Mouse (Mus musculus): Measurements from ENCODE around the gene Ulk4. TPM values are rescaled to one million over a fixed set of nuclear protein-coding genes. Genes with fewer than 3 reads are reported as not detected.
A peak's percentile ranks its signal among the peaks of the same experiment; 100 is the strongest.

Ulk4 gene
- total and polyA plus RNA-seq, 3 experiments = 26.6 to 31.1 TPM; not detected in 1

DNA sequence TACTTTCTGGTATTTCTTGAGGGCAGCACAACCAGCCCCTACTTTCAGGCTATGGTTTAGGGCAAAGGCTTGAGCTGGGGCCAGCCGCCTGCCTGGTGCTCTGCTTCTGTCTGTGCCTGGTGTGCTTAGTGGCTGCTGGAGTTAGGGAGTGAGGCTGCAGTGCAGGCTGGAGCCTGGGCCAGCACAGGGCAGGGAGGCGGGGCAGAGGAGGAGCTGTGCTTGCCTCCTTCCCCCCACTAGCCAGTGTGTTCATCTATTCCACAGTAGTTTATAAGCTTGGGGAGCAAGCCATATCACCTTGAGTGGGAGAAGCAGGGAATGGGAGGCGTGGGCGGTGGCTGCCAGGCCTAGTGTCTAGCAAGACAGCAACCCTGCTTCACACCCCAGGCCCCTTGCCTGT lies 313.9 kb downstream of the Ulk4 start:
- Histone ChIP-seq H3K27ac (ENCODE audit: control insufficient read depth, low read depth, low read length) (no peak overlapping the region), H3K4me3 (ENCODE audit: control insufficient read depth in 1 of 2, insufficient read depth in 1 of 2, low read depth in 2 of 2, low read length in 2 of 2) (no peak overlapping the region), H3K36me3 (ENCODE audit: control insufficient read depth in 1 of 2, insufficient read depth in 2 of 2, low read length in 2 of 2) (peaks cover 11 to 22% of the 10 kb centered on the region in 2 experiments), H3K4me1 (ENCODE audit: control insufficient read depth in 1 of 2, insufficient read depth in 2 of 2, low read length in 2 of 2) (peaks cover 8 to 25% of the 10 kb centered on the region in 2 experiments), H3K27me3 (ENCODE audit: control insufficient read depth in 1 of 2, insufficient read depth in 2 of 2, low read length in 2 of 2) (no peaks in the 10 kb centered on the region), H3K9ac (ENCODE audit: control insufficient read depth, low read depth, low read length, poor library complexity, severe bottlenecking) (no peak overlapping the region), H3K79me2 (ENCODE audit: control insufficient read depth, insufficient read depth, low read length, poor library complexity) (no peaks in the 10 kb centered on the region), H3K9me3 (replicated peaks; ENCODE audit: insufficient read depth, low read length) (no peaks in the 10 kb centered on the region)
- no peak for DNase-seq (ENCODE audit: low read depth, low spot score)
- TF ChIP-seq TCF12 (IDR thresholded peaks at IDR 0.05; ENCODE audit: low read depth, low read length) = no peak
- TF ChIP-seq HCFC1 (IDR thresholded peaks at IDR 0.05; ENCODE audit: low read depth, low read length) = no peak
- no peak for TF ChIP-seq USF2 (IDR thresholded peaks at IDR 0.05; ENCODE audit: borderline replicate concordance in 1 of 2, insufficient read depth in 1 of 2, low read depth in 1 of 2, low read length in 2 of 2)
- TF ChIP-seq UBTF (IDR thresholded peaks at IDR 0.05; ENCODE audit: borderline replicate concordance, insufficient read depth, low read depth, low read length) = no peak
- TF ChIP-seq POLR2AphosphoS5 (IDR thresholded peaks at IDR 0.05; ENCODE audit: borderline replicate concordance, low read depth, low read length) = no peak

DNA sequence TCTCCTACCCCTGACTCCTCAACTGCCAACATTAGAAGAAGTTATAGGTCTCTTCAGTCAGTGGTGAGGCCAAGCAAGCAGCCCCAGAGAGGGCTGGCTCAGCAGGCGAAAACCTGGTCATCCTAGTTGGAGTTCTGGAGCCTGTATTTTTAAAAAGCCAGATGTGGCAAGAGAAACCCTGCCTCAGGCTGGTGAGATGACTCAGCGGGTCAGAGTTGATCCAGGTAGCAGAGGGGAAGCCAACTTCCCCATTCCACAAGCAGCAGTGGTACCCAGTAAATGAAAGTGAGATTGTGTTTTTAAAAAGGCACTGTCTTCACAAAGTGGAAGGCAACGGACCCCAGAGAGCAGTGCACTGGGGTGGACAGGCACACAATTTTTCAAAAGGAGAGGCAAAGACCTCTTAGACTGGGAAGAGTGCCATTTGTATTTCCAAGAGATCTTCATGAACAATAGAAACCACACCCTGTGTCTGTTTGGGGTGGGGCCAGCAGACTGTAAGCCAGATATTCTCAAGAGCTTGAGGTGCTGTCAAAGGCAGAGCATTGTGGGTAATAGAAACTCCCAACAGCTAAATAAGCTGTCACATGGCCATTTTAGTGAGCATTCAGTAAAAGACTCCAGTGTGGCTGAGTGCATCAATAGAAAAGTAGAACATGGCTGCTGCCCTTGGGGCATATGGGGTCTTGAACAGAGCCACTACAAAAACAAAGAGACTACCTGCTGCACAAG lies 314.9 kb downstream of the Ulk4 start:
- no peaks in the 10 kb centered on the region for H3K79me2 ChIP-seq (ENCODE audit: control insufficient read depth, insufficient read depth, low read length, poor library complexity)
- peaks cover 8 to 25% of the 10 kb centered on the region in 2 experiments for H3K4me1 ChIP-seq (ENCODE audit: control insufficient read depth in 1 of 2, insufficient read depth in 2 of 2, low read length in 2 of 2)
- no peak overlapping the region for H3K4me3 ChIP-seq (ENCODE audit: control insufficient read depth in 1 of 2, insufficient read depth in 1 of 2, low read depth in 2 of 2, low read length in 2 of 2)
- no peaks in the 10 kb centered on the region for H3K9me3 ChIP-seq (replicated peaks; ENCODE audit: insufficient read depth, low read length)
- peak overlapping the region; percentile 70 for H3K27ac ChIP-seq (ENCODE audit: control insufficient read depth, low read depth, low read length)
- no peaks in the 10 kb centered on the region for H3K27me3 ChIP-seq (ENCODE audit: control insufficient read depth in 1 of 2, insufficient read depth in 2 of 2, low read length in 2 of 2)
- peak; percentile 81 for DNase-seq (ENCODE audit: low read depth, low spot score)
- peak; percentile 67; the same call in 1 of the 2 replicates for TF ChIP-seq MAX (IDR thresholded peaks at IDR 0.05; ENCODE audit: low read length)
- TF ChIP-seq TCF12 (IDR thresholded peaks at IDR 0.05; ENCODE audit: low read depth, low read length) = no peak
- peak; percentile 75; the same call in 1 of the 2 replicates for TF ChIP-seq USF1 (IDR thresholded peaks at IDR 0.05; ENCODE audit: low read depth, low read length)
- 0 out of 2 replicates have a peak, but pooled peaks have one; percentile 1 for TF ChIP-seq ZC3H11A (IDR thresholded peaks at IDR 0.05; ENCODE audit: low read depth, low read length)
- 0 out of 2 replicates have a peak, but pooled peaks have one; percentile 15 for TF ChIP-seq ETS1 (IDR thresholded peaks at IDR 0.05; ENCODE audit: low read depth, low read length)
- peak; percentile 69 for TF ChIP-seq MXI1 (IDR thresholded peaks at IDR 0.05; ENCODE audit: low read depth, low read length)
- H3K36me3 ChIP-seq (ENCODE audit: control insufficient read depth in 1 of 2, insufficient read depth in 2 of 2, low read length in 2 of 2) = peaks cover 14 to 22% of the 10 kb centered on the region in 2 experiments
- no peak overlapping the region for H3K9ac ChIP-seq (ENCODE audit: control insufficient read depth, low read depth, low read length, poor library complexity, severe bottlenecking)

DNA sequence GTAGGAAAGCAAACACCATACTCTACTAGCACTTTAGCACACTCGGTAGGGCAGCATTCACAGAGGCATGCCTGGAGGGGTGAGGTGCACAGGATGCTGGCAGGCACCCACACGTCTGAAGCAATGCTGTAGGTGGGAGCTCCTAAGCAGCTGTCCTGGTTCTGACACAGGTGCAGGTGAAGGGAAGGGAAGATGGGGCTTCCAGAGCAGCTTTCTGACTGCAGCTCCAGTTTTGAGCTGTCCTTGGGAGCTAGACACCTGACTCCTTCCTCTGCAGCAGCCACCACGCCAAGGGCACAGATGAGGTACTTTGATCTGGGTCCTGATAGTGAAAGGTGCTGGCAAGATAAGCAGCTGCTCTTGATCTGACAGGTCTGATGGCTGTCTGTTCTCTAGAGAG lies 315.5 kb downstream of the Ulk4 start:
- Histone ChIP-seq H3K9ac (ENCODE audit: control insufficient read depth, low read depth, low read length, poor library complexity, severe bottlenecking) (no peak overlapping the region), H3K79me2 (ENCODE audit: control insufficient read depth, insufficient read depth, low read length, poor library complexity) (no peaks in the 10 kb centered on the region)
- DNase-seq (ENCODE audit: low read depth, low spot score) = no peak

More for the DNA sequence above, 315.5 kb downstream of the Ulk4 start:
- Histone ChIP-seq H3K4me1 (ENCODE audit: control insufficient read depth in 1 of 2, insufficient read depth in 2 of 2, low read length in 2 of 2) (peaks cover 8 to 25% of the 10 kb centered on the region in 2 experiments), H3K27ac (ENCODE audit: control insufficient read depth, low read depth, low read length) (peak overlapping the region; percentile 70), H3K4me3 (ENCODE audit: control insufficient read depth in 1 of 2, insufficient read depth in 1 of 2, low read depth in 2 of 2, low read length in 2 of 2) (no peak overlapping the region), H3K36me3 (ENCODE audit: control insufficient read depth in 1 of 2, insufficient read depth in 2 of 2, low read length in 2 of 2) (peaks cover 14 to 22% of the 10 kb centered on the region in 2 experiments), H3K27me3 (ENCODE audit: control insufficient read depth in 1 of 2, insufficient read depth in 2 of 2, low read length in 2 of 2) (no peaks in the 10 kb centered on the region), H3K9me3 (replicated peaks; ENCODE audit: insufficient read depth, low read length) (no peaks in the 10 kb centered on the region)
- TF ChIP-seq ELF1 (IDR thresholded peaks at IDR 0.05; ENCODE audit: low read depth, low read length) (no peak), CHD1 (IDR thresholded peaks at IDR 0.05; ENCODE audit: low read depth, low read length) (no peak), ZNF384 (IDR thresholded peaks at IDR 0.05; ENCODE audit: low read depth, low read length) (no peak), GATA1 (IDR thresholded peaks at IDR 0.05; ENCODE audit: low read depth, low read length) (peak; percentile 42; the same call in 1 of the 2 replicates), RAD21 (IDR thresholded peaks at IDR 0.05; ENCODE audit: low read depth, low read length) (no peak)
